Comparison of ENCODE assay signal across 12 mouse cellular contexts in the genomic region with DNA sequence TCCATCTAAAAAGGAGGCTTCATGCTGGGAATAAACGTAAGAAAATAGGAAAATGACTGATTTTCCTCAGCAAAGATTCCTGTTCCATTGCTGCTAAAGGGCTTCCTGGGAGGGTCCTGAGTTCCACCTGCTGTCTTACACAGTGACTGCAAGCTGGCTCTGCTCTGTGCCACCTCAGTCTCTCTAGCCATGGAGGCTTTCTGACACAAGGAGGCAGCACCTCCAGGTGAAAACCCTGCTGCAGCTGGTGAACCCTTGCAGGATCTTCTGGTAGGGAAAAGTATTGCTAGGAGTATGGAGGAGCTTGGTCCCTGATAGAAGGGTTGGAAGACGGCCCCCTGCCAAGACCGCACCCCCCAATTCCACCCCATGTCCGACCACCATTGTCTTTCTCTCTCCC. TPM values are rescaled to one million over a fixed set of nuclear protein-coding genes. Genes with fewer than 3 reads are reported as not detected.
DNase-seq lines count a peak whose midpoint lies in the region; ATAC-seq lines count a peak whose summit lies in the region.
"Had no signal": no experiment of that assay in that cellular context is flagged by ENCODE, and none has a peak within 500 bp of the region (broad histone marks: within the 10 kb centered on the region; RNA-seq: fewer than 3 reads in every experiment).

No protein-coding gene starts in this region.

- intact Hi-C loops in gastrocnemius, postnatal 14 days (cut with DNase I; ENCODE audit: low total_unique reads): loop anchor here (10.0 kb wide), 1 partner anchor 92 kb away; no protein-coding TSS in a partner anchor

- peak; percentile 58 for DNase-seq in kidney, adult 9 months
- no peak for DNase-seq in kidney, adult 11 months
- peak; percentile 30 for DNase-seq in thymus, postnatal 0 days (ENCODE audit: low spot score)
- no peak for DNase-seq in thymus, adult 18-20 months
- peak; percentile 41 to 52 for DNase-seq in kidney, postnatal 25 days
- no peak for DNase-seq in right cerebral cortex, postnatal 14 days
- no peak for DNase-seq in gastrocnemius, postnatal 14 days
- DNase-seq: liver, embryonic 13.5 days had no signal

- no peak for ATAC-seq in granulocyte monocyte progenitor cell, adult 5-6 weeks (replicated peaks; ENCODE audit: poor library complexity, severe bottlenecking)
- ATAC-seq: forebrain, embryonic 13.5 days had no signal

RNA-seq across cellular contexts. Expression of a gene that starts 13.7 kb away (rescaled TPM):
- polyA plus RNA-seq in thymus, postnatal 0 days (2015; fragmentation: Nextera tagmentation; extraction: Ambion mirVana): 0.06 TPM in 1 of 2 replicates, not detected in the other
- total RNA-seq in gastrocnemius, postnatal 14 days (2021): not detected
- total RNA-seq in granulocyte monocyte progenitor cell, adult 5-6 weeks (2014; fragmentation: Nextera tagmentation): not detected in 2 replicates
- not detected in 2 replicates for total RNA-seq in granulocyte monocyte progenitor cell, adult 5-6 weeks (2017)
- polyA plus RNA-seq: forebrain, embryonic 13.5 days; liver, embryonic 13.5 days; neural tube, embryonic 11.5 days had no signal

RNA-seq across cellular contexts. Expression of a gene that starts 39.5 kb away (rescaled TPM):
- polyA plus RNA-seq in thymus, postnatal 0 days (2015; fragmentation: Nextera tagmentation; extraction: Ambion mirVana): 0.18 and 0.31 TPM in 2 replicates
- total RNA-seq in gastrocnemius, postnatal 14 days (2021): not detected
- not detected in 2 replicates for total RNA-seq in granulocyte monocyte progenitor cell, adult 5-6 weeks (2014; fragmentation: Nextera tagmentation)
- total RNA-seq in granulocyte monocyte progenitor cell, adult 5-6 weeks (2017): not detected in 2 replicates
- polyA plus RNA-seq: forebrain, embryonic 13.5 days; heart, embryonic 12.5 days; neural tube, embryonic 11.5 days had no signal

RNA-seq across cellular contexts. Expression of a gene that starts 55.2 kb away (rescaled TPM):
- 0.75 and 1.1 TPM in 2 replicates for polyA plus RNA-seq in thymus, postnatal 0 days (2015; fragmentation: Nextera tagmentation; extraction: Ambion mirVana)
- under 1 TPM; 0.44 to 0.49 TPM for total RNA-seq in gastrocnemius, postnatal 14 days (2021)
- total RNA-seq in granulocyte monocyte progenitor cell, adult 5-6 weeks (2014; fragmentation: Nextera tagmentation): 0.09 and 0.88 TPM in 2 replicates
- not detected in 2 replicates for total RNA-seq in granulocyte monocyte progenitor cell, adult 5-6 weeks (2017)

RNA-seq across cellular contexts. Expression of a gene that starts 57.9 kb away (rescaled TPM):
- polyA plus RNA-seq in thymus, postnatal 0 days (2015; fragmentation: Nextera tagmentation; extraction: Ambion mirVana): 3.6 and 3.8 TPM in 2 replicates
- total RNA-seq in gastrocnemius, postnatal 14 days (2021): 10 to 100 TPM in 1 of 2 experiments, 1 to 10 TPM in 1; 10.0 to 10.7 TPM
- total RNA-seq in granulocyte monocyte progenitor cell, adult 5-6 weeks (2014; fragmentation: Nextera tagmentation): 6.6 and 9.1 TPM in 2 replicates
- 13.9 and 15.7 TPM in 2 replicates for total RNA-seq in granulocyte monocyte progenitor cell, adult 5-6 weeks (2017)

Comparison
In these comparisons a context has a peak if more than half of its experiments do, and no peak if none do; other contexts are left out.
1. DNase-seq: peak in kidney, adult 9 months (single experiment), thymus, postnatal 0 days (single experiment) and kidney, postnatal 25 days (2 of 2); none in kidney, adult 11 months (single experiment), thymus, adult 18-20 months (0 of 2), right cerebral cortex, postnatal 14 days (single experiment) and gastrocnemius, postnatal 14 days (single experiment).